Mouse (Mus musculus): ENCODE data around the gene Kcnq4. TPM values are rescaled to one million over a fixed set of nuclear protein-coding genes. Genes with fewer than 3 reads are reported as not detected.

The Kcnq4 gene
- polyA plus RNA-seq, 1 experiment from 2014 or later = 1.6 TPM

GRCm38 (mm10) chr4:120667045-120667501 lies 81.3 kb downstream of the Kcnq4 start:
- H3K9ac ChIP-seq (ENCODE audit: low read depth, low read length) = peak overlapping the region; percentile 60
- peak; percentile 50 for ATAC-seq
- H3K27ac ChIP-seq (ENCODE audit: low read depth, low read length) = no peak overlapping the region

GRCm38 (mm10) chr4:120666358-120667024 lies 81.9 kb downstream of the Kcnq4 start, which contains the start of gene Cited4:
Gene Cited4, plus strand, starts transcription at chr4:120666572.
- Histone ChIP-seq H3K4me3 (ENCODE audit: low read depth, low read length) (peak within 1 kb of the TSS; percentile 63), H3K36me3 (ENCODE audit: control insufficient read depth, insufficient read depth) (no peaks in the 10 kb centered on the region), H3K9ac (ENCODE audit: low read depth, low read length) (peak within 1 kb of the TSS; percentile 60), H3K9me3 (ENCODE audit: control insufficient read depth) (no peaks in the 10 kb centered on the region), H3K4me2 (replicated peaks; ENCODE audit: low read depth) (peak within 1 kb of the TSS; percentile 100), H3K27me3 (replicated peaks; ENCODE audit: control insufficient read depth, insufficient read depth, low read length) (no peaks in the 10 kb centered on the region), H3K4me1 (replicated peaks; ENCODE audit: control insufficient read depth, insufficient read depth, low read length) (0 out of 2 replicates have a peak, but pooled peaks cover 5% of the 10 kb centered on the region), H3K27ac (ENCODE audit: low read depth, low read length) (no peak within 1 kb of the TSS)
- TF ChIP-seq CTCF (IDR thresholded peaks at IDR 0.05; ENCODE audit: low read depth) = no peak
- WGBS = under 1% methylated on average over 38 of the region's 50 CpGs
- peak; percentile 88 for ATAC-seq

More at GRCm38 (mm10) chr4:120667045-120667501, 81.3 kb downstream of the Kcnq4 start:
- Histone ChIP-seq H3K36me3 (ENCODE audit: control insufficient read depth, insufficient read depth) (no peaks in the 10 kb centered on the region), H3K4me1 (replicated peaks; ENCODE audit: control insufficient read depth, insufficient read depth, low read length) (0 out of 2 replicates have a peak, but pooled peaks cover 5% of the 10 kb centered on the region), H3K9me3 (ENCODE audit: control insufficient read depth) (no peaks in the 10 kb centered on the region), H3K27me3 (replicated peaks; ENCODE audit: control insufficient read depth, insufficient read depth, low read length) (no peaks in the 10 kb centered on the region), H3K4me2 (replicated peaks; ENCODE audit: low read depth) (peak overlapping the region; percentile 100), H3K4me3 (ENCODE audit: low read depth, low read length) (peak overlapping the region; percentile 63)
- no peak for TF ChIP-seq CTCF (IDR thresholded peaks at IDR 0.05; ENCODE audit: low read depth)
- WGBS = under 1% methylated on average over 50 of the region's 50 CpGs

GRCm38 (mm10) chr4:120665782-120666181 lies 82.6 kb downstream of the Kcnq4 start:
- H3K4me2 ChIP-seq (replicated peaks; ENCODE audit: low read depth) = no peak overlapping the region
- 67% methylated on average over 7 of the region's 7 CpGs for WGBS
- no peak for ATAC-seq

GRCm38 (mm10) chr4:120665144-120665700 lies 83.2 kb downstream of the Kcnq4 start:
- Histone ChIP-seq H3K4me2 (replicated peaks; ENCODE audit: low read depth) (no peak overlapping the region), H3K9me3 (ENCODE audit: control insufficient read depth) (no peaks in the 10 kb centered on the region), H3K27me3 (replicated peaks; ENCODE audit: control insufficient read depth, insufficient read depth, low read length) (no peaks in the 10 kb centered on the region), H3K4me3 (ENCODE audit: low read depth, low read length) (no peak overlapping the region), H3K27ac (ENCODE audit: low read depth, low read length) (no peak overlapping the region), H3K4me1 (replicated peaks; ENCODE audit: control insufficient read depth, insufficient read depth, low read length) (0 out of 2 replicates have a peak, but pooled peaks cover 5% of the 10 kb centered on the region), H3K9ac (ENCODE audit: low read depth, low read length) (no peak overlapping the region), H3K36me3 (ENCODE audit: control insufficient read depth, insufficient read depth) (no peaks in the 10 kb centered on the region)
- no peak for ATAC-seq
- no peak for TF ChIP-seq CTCF (IDR thresholded peaks at IDR 0.05; ENCODE audit: low read depth)
- WGBS = 52% methylated on average over 4 of the region's 4 CpGs

More at GRCm38 (mm10) chr4:120665782-120666181, 82.6 kb downstream of the Kcnq4 start:
- Histone ChIP-seq H3K9ac (ENCODE audit: low read depth, low read length) (no peak overlapping the region), H3K4me1 (replicated peaks; ENCODE audit: control insufficient read depth, insufficient read depth, low read length) (0 out of 2 replicates have a peak, but pooled peaks cover 5% of the 10 kb centered on the region), H3K27ac (ENCODE audit: low read depth, low read length) (no peak overlapping the region), H3K27me3 (replicated peaks; ENCODE audit: control insufficient read depth, insufficient read depth, low read length) (no peaks in the 10 kb centered on the region), H3K4me3 (ENCODE audit: low read depth, low read length) (no peak overlapping the region), H3K9me3 (ENCODE audit: control insufficient read depth) (no peaks in the 10 kb centered on the region), H3K36me3 (ENCODE audit: control insufficient read depth, insufficient read depth) (no peaks in the 10 kb centered on the region)
- TF ChIP-seq CTCF (IDR thresholded peaks at IDR 0.05; ENCODE audit: low read depth) = no peak

- Histone ChIP-seq H3K27ac (ENCODE audit: low read depth, low read length) (no peak overlapping the region), H3K9ac (ENCODE audit: low read depth, low read length) (no peak overlapping the region), H3K9me3 (ENCODE audit: control insufficient read depth) (no peaks in the 10 kb centered on the region), H3K4me2 (replicated peaks; ENCODE audit: low read depth) (no peak overlapping the region), H3K36me3 (ENCODE audit: control insufficient read depth, insufficient read depth) (no peaks in the 10 kb centered on the region), H3K27me3 (replicated peaks; ENCODE audit: control insufficient read depth, insufficient read depth, low read length) (no peaks in the 10 kb centered on the region), H3K4me3 (ENCODE audit: low read depth, low read length) (no peak overlapping the region), H3K4me1 (replicated peaks; ENCODE audit: control insufficient read depth, insufficient read depth, low read length) (0 out of 2 replicates have a peak, but pooled peaks cover 5% of the 10 kb centered on the region)
- WGBS = 80% methylated on average over 2 of the region's 2 CpGs
- TF ChIP-seq CTCF (IDR thresholded peaks at IDR 0.05; ENCODE audit: low read depth) = no peak
- ATAC-seq = no peak
These were observed 83.8 kb downstream of the Kcnq4 start for GRCm38 (mm10) chr4:120664601-120665000.

- H3K36me3 ChIP-seq (ENCODE audit: control insufficient read depth, insufficient read depth) = no peaks in the 10 kb centered on the region
- H3K27me3 ChIP-seq (replicated peaks; ENCODE audit: control insufficient read depth, insufficient read depth, low read length) = no peaks in the 10 kb centered on the region
- H3K9ac ChIP-seq (ENCODE audit: low read depth, low read length) = no peak overlapping the region
- WGBS = 69% methylated on average over 4 of the region's 4 CpGs
- no peaks in the 10 kb centered on the region for H3K9me3 ChIP-seq (ENCODE audit: control insufficient read depth)
- TF ChIP-seq CTCF (IDR thresholded peaks at IDR 0.05; ENCODE audit: low read depth) = no peak
- no peak overlapping the region for H3K27ac ChIP-seq (ENCODE audit: low read depth, low read length)
- H3K4me2 ChIP-seq (replicated peaks; ENCODE audit: low read depth) = no peak overlapping the region
- H3K4me1 ChIP-seq (replicated peaks; ENCODE audit: control insufficient read depth, insufficient read depth, low read length) = no peaks in the 10 kb centered on the region
- no peak overlapping the region for H3K4me3 ChIP-seq (ENCODE audit: low read depth, low read length)
- no peak for ATAC-seq
These were observed 87.9 kb downstream of the Kcnq4 start for GRCm38 (mm10) chr4:120660485-120660884.
